In genomic region chr1:13789318-13790085, GRCm38 (mm10) we compare ENCODE assay signal across 8 mouse cellular contexts.
A peak's percentile ranks its signal among the peaks of the same experiment; 100 is the strongest.
DNase-seq lines count a peak whose midpoint lies in the region; ATAC-seq and TF ChIP-seq lines count a peak whose summit lies in the region.

No protein-coding gene starts in this region.

- peak; percentile 46 for ATAC-seq in activated CD4-positive, CD25-positive, alpha-beta regulatory T cell, adult 4 months
- ATAC-seq in midbrain, embryonic 11.5 days (ENCODE audit: low FRiP score), result peak; percentile 75

- H3K9ac ChIP-seq in midbrain, embryonic 11.5 days (ENCODE audit: low read length), result no peak overlapping the region

- H3K27me3 ChIP-seq in midbrain, embryonic 11.5 days (ENCODE audit: control insufficient read depth, insufficient read depth, low read length), result no peaks in the 10 kb centered on the region; the same call in 1 of the 2 replicates

- intact Hi-C loops in gastrocnemius, adult 2 months (cut with DNase I), result loop anchor here (1.0 to 10.0 kb wide), 4 partner anchors 515 to 1073 kb away; no protein-coding TSS in a partner anchor

- H3K36me3 ChIP-seq in midbrain, embryonic 11.5 days (ENCODE audit: control insufficient read depth, insufficient read depth, low read length), result no peaks in the 10 kb centered on the region

- H3K4me1 ChIP-seq in midbrain, embryonic 11.5 days (ENCODE audit: control insufficient read depth, insufficient read depth, low read length), result no peaks in the 10 kb centered on the region

- TF ChIP-seq CTCF in gastrocnemius, adult 2 months (IDR thresholded peaks at IDR 0.05), result peak; percentile 94

- H3K4me2 ChIP-seq in midbrain, embryonic 11.5 days, result no peak overlapping the region; the same call in 1 of the 2 replicates

- no peak overlapping the region for H3K27ac ChIP-seq in gastrocnemius, adult 2 months
- no peak overlapping the region for H3K27ac ChIP-seq in midbrain, embryonic 11.5 days (ENCODE audit: low read depth, low read length)

- no peaks in the 10 kb centered on the region for H3K9me3 ChIP-seq in midbrain, embryonic 11.5 days (ENCODE audit: control insufficient read depth, low read length)

- DNase-seq in cerebellum, postnatal 36 days, result peak; percentile 75 to 78
- DNase-seq in gastrocnemius, adult 2 months, result peak; percentile 82
- DNase-seq in induced T-regulatory cell, adult 2 months (ENCODE audit: low read depth), result peak; percentile 71
- DNase-seq in left cerebral cortex, adult 8-10 months (ENCODE audit: low spot score in 2 of 2), result peak; percentile 58 to 77
- DNase-seq in midbrain, embryonic 11.5 days (ENCODE audit: low spot score, missing footprints), result peak; percentile 97
- peak; percentile 90 for DNase-seq in right cerebral cortex, postnatal 4 days
- DNase-seq in yolk sac, embryonic 10.5 days (ENCODE audit: low spot score), result peak; percentile 57

- 42% methylated on average over 13 of the region's 13 CpGs for WGBS in midbrain, embryonic 11.5 days

- peak overlapping the region; percentile 48 for H3K4me3 ChIP-seq in gastrocnemius, adult 2 months
- no peak overlapping the region for H3K4me3 ChIP-seq in midbrain, embryonic 11.5 days (ENCODE audit: low read depth, low read length)
